Mouse (Mus musculus): ENCODE data around the gene Frmd4b. TPM values are rescaled to one million over a fixed set of nuclear protein-coding genes. Genes with fewer than 3 reads are reported as not detected.

The Frmd4b gene
- polyA plus RNA-seq, 1 experiment = 0.59 TPM

DNA sequence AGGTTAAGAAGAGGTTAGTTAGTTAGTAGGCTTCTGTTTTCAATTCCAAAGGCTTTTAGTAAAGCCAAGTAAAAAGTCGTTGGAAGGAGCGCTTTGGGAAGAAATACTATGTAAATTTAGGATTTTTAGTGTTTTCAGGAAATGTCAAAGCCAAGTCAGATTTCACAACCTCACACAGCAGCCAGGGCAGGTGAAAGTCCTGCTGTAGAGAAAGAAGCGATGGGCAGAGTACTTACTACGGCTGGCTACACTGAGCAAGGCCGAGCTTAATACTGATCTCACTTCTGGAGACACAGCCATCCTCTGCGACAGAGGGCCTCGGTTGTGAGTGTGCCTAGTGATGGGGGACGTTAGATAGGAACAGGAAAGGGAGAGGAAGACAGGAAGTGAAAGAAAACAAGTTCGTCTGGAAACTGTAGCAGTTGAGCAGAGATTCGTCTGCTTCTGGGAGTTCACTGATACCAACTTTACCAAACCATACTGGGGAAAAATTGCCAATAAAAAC, 328.0 kb downstream of the Frmd4b start:
- TF ChIP-seq TCF3 (IDR thresholded peaks at IDR 0.05; ENCODE audit: insufficient read length, low read depth) = no peak
- no peak for TF ChIP-seq POLR2AphosphoS2 (IDR thresholded peaks at IDR 0.05; ENCODE audit: insufficient read length, low read depth)
- no peak for TF ChIP-seq MAX (IDR thresholded peaks at IDR 0.05; ENCODE audit: low read depth)
- no peak for TF ChIP-seq REST (IDR thresholded peaks at IDR 0.05; ENCODE audit: insufficient read depth, insufficient read length)
- TF ChIP-seq TCF12 (IDR thresholded peaks at IDR 0.05; ENCODE audit: insufficient read depth, poor library complexity, severe bottlenecking) = no peak
- no peak for TF ChIP-seq POLR2A (IDR thresholded peaks at IDR 0.05; ENCODE audit: insufficient read length, low read depth)
- TF ChIP-seq SRF (IDR thresholded peaks at IDR 0.05; ENCODE audit: control insufficient read depth, insufficient read length, low read depth) = no peak
- TF ChIP-seq USF1 (IDR thresholded peaks at IDR 0.05; ENCODE audit: low read depth) = no peak
- no peak for TF ChIP-seq CEBPB (IDR thresholded peaks at IDR 0.05; ENCODE audit: insufficient read depth, poor library complexity, severe bottlenecking)
- no peak for TF ChIP-seq MYOG (IDR thresholded peaks at IDR 0.05; ENCODE audit: control insufficient read depth in 1 of 3, insufficient read depth in 1 of 3, insufficient read length in 2 of 3, low read depth in 2 of 3)
- no peak for TF ChIP-seq MYOD1 (IDR thresholded peaks at IDR 0.05; ENCODE audit: control insufficient read depth in 1 of 3, insufficient read length in 2 of 3, low read depth in 2 of 3)
- TF ChIP-seq E2F4 (IDR thresholded peaks at IDR 0.05; ENCODE audit: insufficient read depth) = no peak
- no peaks in the 10 kb centered on the region for H3K36me3 ChIP-seq (ENCODE audit: control insufficient read depth, insufficient read depth)

DNA sequence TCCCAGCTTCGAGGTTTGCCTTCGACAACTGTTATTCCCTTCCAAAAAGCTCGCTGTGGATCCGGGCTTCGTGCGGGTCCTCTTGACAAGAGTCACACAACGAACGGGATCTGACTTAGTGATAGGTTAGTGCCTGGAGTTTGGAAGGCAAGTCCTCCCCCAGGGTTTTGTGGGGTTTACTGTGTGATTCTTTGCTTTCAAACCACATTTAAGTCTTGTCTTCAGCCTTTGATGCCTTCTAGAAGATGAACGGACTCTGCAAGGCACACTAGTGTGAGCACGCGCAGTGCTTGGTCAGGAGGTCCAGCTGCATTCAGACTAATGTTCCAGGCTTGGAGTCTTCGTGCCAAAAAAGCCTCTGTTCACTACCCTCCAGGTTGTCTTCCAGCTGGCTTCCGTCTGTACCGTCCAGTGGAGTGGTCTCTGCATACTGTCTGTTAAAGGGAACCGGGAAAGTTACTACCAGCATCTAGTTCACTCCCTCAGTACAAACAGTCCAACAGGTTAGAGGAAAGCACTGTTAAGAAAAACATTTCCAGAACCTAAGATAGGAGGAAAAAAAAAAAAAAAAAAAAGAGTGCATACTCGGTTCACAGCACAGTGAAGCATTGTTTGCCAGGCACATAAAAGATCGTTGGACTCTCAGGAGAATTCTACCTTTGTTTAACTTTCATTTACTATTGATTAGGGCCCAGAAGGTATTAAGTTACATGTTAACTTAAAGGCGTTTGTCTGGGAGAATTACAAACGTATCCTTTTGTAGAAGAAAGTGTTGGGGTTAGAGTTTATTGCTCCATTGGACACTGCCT, 329.1 kb downstream of the Frmd4b start:
- no peak overlapping the region for H3ac ChIP-seq (ENCODE audit: control insufficient read depth, insufficient read length)
- no peak overlapping the region for H3K4me3 ChIP-seq
- H3K36me3 ChIP-seq (ENCODE audit: control insufficient read depth, insufficient read depth) = no peaks in the 10 kb centered on the region
- H3K4me2 ChIP-seq (ENCODE audit: low read depth) = no peak overlapping the region
- TF ChIP-seq MAX (IDR thresholded peaks at IDR 0.05; ENCODE audit: low read depth) (no peak), TCF3 (IDR thresholded peaks at IDR 0.05; ENCODE audit: insufficient read length, low read depth) (no peak), TCF12 (IDR thresholded peaks at IDR 0.05; ENCODE audit: insufficient read depth, poor library complexity, severe bottlenecking) (no peak), MYOD1 (IDR thresholded peaks at IDR 0.05; ENCODE audit: control insufficient read depth in 1 of 3, insufficient read length in 2 of 3, low read depth in 2 of 3) (no peak), MYOG (IDR thresholded peaks at IDR 0.05; ENCODE audit: control insufficient read depth in 1 of 3, insufficient read depth in 1 of 3, insufficient read length in 2 of 3, low read depth in 2 of 3) (no peak), E2F4 (IDR thresholded peaks at IDR 0.05; ENCODE audit: insufficient read depth) (no peak), USF1 (IDR thresholded peaks at IDR 0.05; ENCODE audit: low read depth) (no peak), CEBPB (IDR thresholded peaks at IDR 0.05; ENCODE audit: insufficient read depth, poor library complexity, severe bottlenecking) (no peak), REST (IDR thresholded peaks at IDR 0.05; ENCODE audit: insufficient read depth, insufficient read length) (no peak), POLR2A (IDR thresholded peaks at IDR 0.05; ENCODE audit: insufficient read length, low read depth) (no peak), POLR2AphosphoS2 (IDR thresholded peaks at IDR 0.05; ENCODE audit: insufficient read length, low read depth) (no peak), SRF (IDR thresholded peaks at IDR 0.05; ENCODE audit: control insufficient read depth, insufficient read length, low read depth) (no peak)
- H3K79me2 ChIP-seq (ENCODE audit: control insufficient read depth, insufficient read depth) = no peaks in the 10 kb centered on the region
- H3K27me3 ChIP-seq (ENCODE audit: control insufficient read depth, insufficient read depth, insufficient read length) = peaks cover 4% of the 10 kb centered on the region

More for the DNA sequence above, 328.0 kb downstream of the Frmd4b start:
- no peak overlapping the region for H3ac ChIP-seq (ENCODE audit: control insufficient read depth, insufficient read length)
- H3K4me3 ChIP-seq = no peak overlapping the region
- H3K79me2 ChIP-seq (ENCODE audit: control insufficient read depth, insufficient read depth) = no peaks in the 10 kb centered on the region
- H3K27me3 ChIP-seq (ENCODE audit: control insufficient read depth, insufficient read depth, insufficient read length) = peaks cover 4% of the 10 kb centered on the region
- H3K4me2 ChIP-seq (ENCODE audit: low read depth) = no peak overlapping the region

GRCm38 (mm10) chr6:97286332-97286731, 331.0 kb downstream of the Frmd4b start:
- no peaks in the 10 kb centered on the region for H3K36me3 ChIP-seq (ENCODE audit: control insufficient read depth, insufficient read depth)
- no peak overlapping the region for H3K4me2 ChIP-seq (ENCODE audit: low read depth)
- H3K4me3 ChIP-seq = no peak overlapping the region
- H3K79me2 ChIP-seq (ENCODE audit: control insufficient read depth, insufficient read depth) = no peaks in the 10 kb centered on the region
- no peak overlapping the region for H3ac ChIP-seq (ENCODE audit: control insufficient read depth, insufficient read length)
- TF ChIP-seq USF1 (IDR thresholded peaks at IDR 0.05; ENCODE audit: low read depth) (no peak), REST (IDR thresholded peaks at IDR 0.05; ENCODE audit: insufficient read depth, insufficient read length) (no peak), MYOG (IDR thresholded peaks at IDR 0.05; ENCODE audit: control insufficient read depth in 1 of 3, insufficient read depth in 1 of 3, insufficient read length in 2 of 3, low read depth in 2 of 3) (no peak), POLR2AphosphoS2 (IDR thresholded peaks at IDR 0.05; ENCODE audit: insufficient read length, low read depth) (no peak), E2F4 (IDR thresholded peaks at IDR 0.05; ENCODE audit: insufficient read depth) (no peak), TCF3 (IDR thresholded peaks at IDR 0.05; ENCODE audit: insufficient read length, low read depth) (no peak), CEBPB (IDR thresholded peaks at IDR 0.05; ENCODE audit: insufficient read depth, poor library complexity, severe bottlenecking) (no peak), TCF12 (IDR thresholded peaks at IDR 0.05; ENCODE audit: insufficient read depth, poor library complexity, severe bottlenecking) (no peak), SRF (IDR thresholded peaks at IDR 0.05; ENCODE audit: control insufficient read depth, insufficient read length, low read depth) (no peak), MYOD1 (IDR thresholded peaks at IDR 0.05; ENCODE audit: control insufficient read depth in 1 of 3, insufficient read length in 2 of 3, low read depth in 2 of 3) (no peak), MAX (IDR thresholded peaks at IDR 0.05; ENCODE audit: low read depth) (no peak), POLR2A (IDR thresholded peaks at IDR 0.05; ENCODE audit: insufficient read length, low read depth) (no peak)
- no peaks in the 10 kb centered on the region for H3K27me3 ChIP-seq (ENCODE audit: control insufficient read depth, insufficient read depth, insufficient read length)

- Histone ChIP-seq H3K4me3 (no peak overlapping the region), H3K27me3 (ENCODE audit: control insufficient read depth, insufficient read depth, insufficient read length) (peaks cover 5% of the 10 kb centered on the region), H3K4me2 (ENCODE audit: low read depth) (no peak overlapping the region), H3K79me2 (ENCODE audit: control insufficient read depth, insufficient read depth) (no peaks in the 10 kb centered on the region), H3ac (ENCODE audit: control insufficient read depth, insufficient read length) (no peak overlapping the region), H3K36me3 (ENCODE audit: control insufficient read depth, insufficient read depth) (no peaks in the 10 kb centered on the region)
- TF ChIP-seq MAX (IDR thresholded peaks at IDR 0.05; ENCODE audit: low read depth) = no peak
- TF ChIP-seq REST (IDR thresholded peaks at IDR 0.05; ENCODE audit: insufficient read depth, insufficient read length) = no peak
- no peak for TF ChIP-seq E2F4 (IDR thresholded peaks at IDR 0.05; ENCODE audit: insufficient read depth)
Measured at GRCm38 (mm10) chr6:97283676-97284075, 333.7 kb downstream of the Frmd4b start.
